Mouse (Mus musculus) heart, postnatal 25 days (tissue): ENCODE data around the gene Nanog. TPM values are rescaled to one million over a fixed set of nuclear protein-coding genes. Genes with fewer than 3 reads are reported as not detected.

Source experiments
- DNase-seq: peaks from one replicate; pipeline ENCODE4 v3.0.0; 2022; ENCODE audit warnings: low spot score
- intact Hi-C: fragments of 180-260 bp; cut with DNase I; formaldehyde crosslinking; loops from one replicate; pipeline ENCODE4 v1.15.1; 2025
- total RNA-seq, 2 experiments: library from RNA; stranded (reverse); gene quantifications; 2 replicates each; pipeline ENCODE4 v1.2.3; 2021

The Nanog gene
- total RNA-seq, 2 experiments from 2014 or later = not detected

DNA sequence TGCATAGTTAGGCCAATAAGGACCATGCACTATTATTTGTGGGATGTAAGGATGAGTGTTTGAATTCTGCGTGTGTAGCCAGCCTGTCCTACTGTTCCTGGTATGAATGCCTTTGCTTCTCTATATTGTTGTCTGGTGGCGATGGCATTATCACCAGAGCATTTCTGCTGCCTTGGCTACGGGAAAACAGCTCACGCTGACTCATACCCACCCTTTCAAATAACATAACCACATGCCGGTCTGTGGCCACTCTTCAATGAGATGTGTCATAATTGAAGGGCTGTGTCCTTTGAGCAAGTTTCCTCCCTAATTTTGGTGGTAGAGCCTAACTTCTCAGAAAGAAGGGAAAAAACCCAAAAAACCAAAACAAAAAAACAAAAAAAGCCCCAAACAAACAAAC is 51.4 kb downstream of the Nanog start:
- no peak for DNase-seq
- intact Hi-C loops = no loop called here

GRCm38 (mm10) chr6:122761011-122761599 is 53.8 kb downstream of the Nanog start:
- DNase-seq = no peak
- intact Hi-C loops = loop anchor here (2.0 kb wide), 1 partner anchor 20 kb away; no protein-coding TSS in a partner anchor

DNA sequence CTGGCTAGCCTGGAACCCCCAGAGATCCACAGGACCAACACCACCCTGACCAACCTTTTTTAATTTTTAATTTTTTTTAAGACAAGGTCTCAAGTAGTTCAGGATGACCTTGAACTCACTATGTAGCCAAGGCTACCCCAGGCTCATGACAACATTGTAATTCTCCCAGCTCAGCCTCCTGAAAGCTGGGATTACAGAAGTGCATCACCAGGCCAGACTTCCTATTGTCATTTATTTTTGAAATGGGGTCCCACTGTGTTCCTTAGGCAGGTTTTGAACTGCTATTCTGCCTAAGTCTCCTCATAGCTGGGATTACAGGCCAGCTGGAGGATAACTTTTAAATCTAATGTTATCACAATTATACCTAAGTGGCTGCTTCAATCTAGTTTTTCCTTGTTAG is 54.6 kb downstream of the Nanog start:
- DNase-seq = no peak
- intact Hi-C loops = loop anchor here (2.0 kb wide), 1 partner anchor 21 kb away; no protein-coding TSS in a partner anchor

DNA sequence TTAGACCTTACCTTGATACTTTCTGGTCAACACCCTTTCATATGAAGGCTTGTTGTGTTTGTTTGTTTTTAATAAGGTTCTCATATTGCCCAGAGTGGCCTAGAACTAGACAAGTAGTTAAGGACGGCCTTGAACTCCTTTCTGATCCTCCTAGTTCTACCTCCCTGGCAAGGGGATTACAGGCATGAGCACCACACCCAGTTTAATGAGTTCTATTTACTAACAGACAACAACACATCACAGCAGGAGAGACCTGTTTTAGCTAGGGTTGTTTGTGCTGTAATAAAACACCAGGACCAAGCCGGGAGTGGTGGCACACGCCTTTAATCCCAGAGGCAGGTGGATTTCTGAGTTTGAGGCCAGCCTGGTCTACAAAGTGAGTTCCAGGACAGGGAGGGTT is 55.2 kb downstream of the Nanog start:
- intact Hi-C loops = no loop called here
- DNase-seq = no peak

GRCm38 (mm10) chr6:122762952-122763700 is 55.8 kb downstream of the Nanog start:
- no peak for DNase-seq
- intact Hi-C loops = no loop called here

- DNase-seq = no peak
- intact Hi-C loops = no loop called here
These were observed 56.7 kb downstream of the Nanog start for GRCm38 (mm10) chr6:122763844-122764445.

Other genes with a start within 250 kb of the Nanog start
- gene Rimklb, start 208.7 kb upstream of the Nanog start, total RNA-seq = not detected
- 10 to 100 TPM; 37.3 to 50.0 TPM for gene Mfap5, start 201.6 kb upstream of the Nanog start, total RNA-seq
- not detected for gene Aicda, start 153.7 kb upstream of the Nanog start, total RNA-seq
- gene Apobec1, start 105.0 kb upstream of the Nanog start, total RNA-seq = 1 to 10 TPM; 3.5 to 5.2 TPM
- not detected for gene Gdf3, start 97.4 kb upstream of the Nanog start, total RNA-seq
- gene Dppa3, start 81.1 kb upstream of the Nanog start, total RNA-seq = not detected
- gene Slc2a3, start 94.2 kb downstream of the Nanog start, total RNA-seq = 1 to 10 TPM; 1.8 to 2.2 TPM
- 10 to 100 TPM; 31.8 to 37.0 TPM for gene Foxj2, start 112.4 kb downstream of the Nanog start, total RNA-seq
- gene C3ar1, start 148.7 kb downstream of the Nanog start, total RNA-seq = 1 to 10 TPM; 2.9 to 3.3 TPM
- 10 to 100 TPM; 22.1 to 24.9 TPM for gene Necap1, start 167.0 kb downstream of the Nanog start, total RNA-seq
- gene Clec4a1, start 214.4 kb downstream of the Nanog start, total RNA-seq = 1 to 10 TPM; 3.6 to 4.7 TPM
- 1 to 10 TPM; 2.9 to 3.6 TPM for gene Clec4a3, start 245.0 kb downstream of the Nanog start, total RNA-seq